Mouse (Mus musculus) olfactory bulb, adult 2 months (tissue): Measurements from ENCODE around the gene Zscan4-ps1. TPM values are rescaled to one million over a fixed set of nuclear protein-coding genes. Genes with fewer than 3 reads are reported as not detected.
"Not testable (repeated sequence)": the region's sequence is repeated elsewhere in the genome, so short reads cannot be mapped to it uniquely, and the experiment has no call there.

Experiments used
- H3K27ac ChIP-seq: fragments of 200-500 bp; 2 replicates; pipeline ENCODE4 v1.5.1; 2012; ENCODE audit warnings: low read depth, low read length; ENCODE audit not compliant: insufficient read depth
- H3K4me1 ChIP-seq: fragments of 200-500 bp; 2 replicates; pipeline ENCODE4 v1.6.1; 2012; ENCODE audit warnings: low read length; ENCODE audit not compliant: control insufficient read depth, insufficient read depth
- H3K4me3 ChIP-seq: fragments of 200-500 bp; 2 replicates; pipeline ENCODE4 v1.5.1; 2012; ENCODE audit warnings: mild to moderate bottlenecking, low read depth, low read length, moderate library complexity; ENCODE audit not compliant: insufficient read depth
- WGBS: fragments of 180-500 bp; shearing (Covaris S2); methylation state at CpG from one replicate; pipeline ENCODE4 v1.1.7; 2018; 5-methylcytosine and 5-hydroxymethylcytosine counted together
- polyA plus RNA-seq: library from polyadenylated mRNA; stranded (reverse); fragments of >200 nt; gene quantifications from 2 replicates; pipeline ENCODE4 v1.2.4, GENCODE M21; 2012; ENCODE audit warnings: low replicate concordance; ENCODE audit not compliant: missing spikeins, insufficient read depth, insufficient read length

Gene Zscan4-ps1
- not detected in 2 replicates for polyA plus RNA-seq

GRCm38 (mm10) chr7:11069591-11069990 lies at the start of gene Zscan4-ps1:
TSS of gene Zscan4-ps1 (minus strand) at chr7:11069691.
- H3K4me3 ChIP-seq, H3K27ac ChIP-seq, H3K4me1 ChIP-seq: not testable (repeated sequence)
- WGBS: 88% methylated on average over 2 of the region's 2 CpGs

Other genes starting within 250 kb of the Zscan4-ps1 start
- not detected in 2 replicates for gene Zscan4b, start 164.6 kb downstream of the Zscan4-ps1 start, polyA plus RNA-seq
- not detected in 2 replicates for gene Zscan4c, start 63.9 kb downstream of the Zscan4-ps1 start, polyA plus RNA-seq
- gene Zscan4d, start 96.5 kb upstream of the Zscan4-ps1 start, polyA plus RNA-seq: not detected in 2 replicates
- gene Zscan4e, start 241.0 kb upstream of the Zscan4-ps1 start, polyA plus RNA-seq: not detected in 2 replicates